Mouse (Mus musculus): ENCODE results near the gene Pcsk5. TPM values are rescaled to one million over a fixed set of nuclear protein-coding genes. Genes with fewer than 3 reads are reported as not detected.

Gene Pcsk5
- total RNA-seq, 2 experiments from 2014 or later: under 0.01 TPM; not detected in 1

DNA sequence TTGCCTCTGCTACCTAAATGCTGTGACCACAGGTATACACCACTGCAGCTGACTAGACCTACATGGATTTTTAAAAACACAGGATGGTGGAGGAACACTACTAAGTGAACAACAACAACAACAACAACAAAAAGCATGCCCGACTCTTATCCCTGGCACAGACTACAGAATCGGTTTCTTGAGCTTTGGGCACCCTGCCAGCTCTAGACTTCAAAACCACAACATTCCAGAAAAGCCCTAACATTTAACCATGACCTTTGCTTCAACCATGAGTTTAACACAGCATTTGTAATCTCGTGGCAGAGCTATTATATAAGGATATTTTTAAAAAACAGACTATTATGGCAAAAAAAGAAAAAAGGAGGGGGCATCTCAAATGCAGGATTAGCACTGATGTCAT lies 84.6 kb downstream of the Pcsk5 start:
- no peak for ATAC-seq (replicated peaks; ENCODE audit: low FRiP score, poor library complexity, severe bottlenecking)

DNA sequence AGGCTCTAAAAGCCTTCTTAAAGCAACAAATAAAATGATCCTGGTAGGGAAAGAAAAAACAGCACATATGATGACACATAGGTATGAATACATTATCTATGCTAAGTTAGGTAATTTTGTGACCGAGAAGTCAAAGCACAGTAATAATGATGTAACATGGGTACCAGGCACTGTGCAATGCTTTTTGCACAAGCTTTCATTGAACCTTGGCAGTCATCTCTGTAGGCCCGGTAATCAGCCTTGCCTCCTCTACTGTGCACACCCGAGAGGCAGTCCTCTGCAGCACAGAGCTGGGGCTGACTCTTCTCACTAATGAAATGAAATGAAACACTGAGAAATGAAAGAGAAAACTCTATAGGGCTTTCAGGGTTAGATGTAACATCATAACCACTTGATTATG lies 89.1 kb downstream of the Pcsk5 start:
- no peak for ATAC-seq (replicated peaks; ENCODE audit: low FRiP score, poor library complexity, severe bottlenecking)

GRCm38 (mm10) chr19:17745380-17745779 lies 92.1 kb downstream of the Pcsk5 start:
- ATAC-seq (replicated peaks; ENCODE audit: low FRiP score, poor library complexity, severe bottlenecking): no peak

DNA sequence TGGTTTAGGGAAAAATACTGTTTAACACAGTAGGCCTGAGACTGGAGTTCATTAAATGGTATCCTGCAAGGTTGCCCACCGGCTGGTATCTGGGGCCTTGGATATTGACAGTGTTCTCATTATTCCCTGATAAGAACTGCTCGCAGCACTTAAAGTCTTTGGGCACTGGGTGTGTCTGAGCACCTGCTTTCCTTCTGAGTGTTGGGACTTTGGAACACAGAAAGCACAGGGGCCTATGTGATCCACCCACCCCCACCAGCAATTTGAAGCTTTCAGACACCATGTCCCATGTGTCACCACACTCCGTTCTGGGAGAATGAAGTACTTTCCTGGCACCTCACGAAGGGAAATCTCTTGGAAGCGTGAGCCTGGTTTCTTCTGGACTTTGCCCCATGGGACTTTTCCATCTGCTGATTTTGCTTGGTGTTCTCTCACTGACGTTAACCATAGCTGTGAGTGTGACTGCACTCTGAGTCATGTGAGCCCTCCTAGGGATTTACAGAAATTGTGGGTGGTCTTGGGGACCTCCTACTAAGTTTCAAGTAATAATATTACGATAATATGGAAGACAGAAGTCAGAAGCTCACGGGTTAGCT lies 92.9 kb downstream of the Pcsk5 start:
- no peak for ATAC-seq (replicated peaks; ENCODE audit: low FRiP score, poor library complexity, severe bottlenecking)

- ATAC-seq (replicated peaks; ENCODE audit: low FRiP score, poor library complexity, severe bottlenecking): no peak
Measured at GRCm38 (mm10) chr19:17741465-17741864, 96.0 kb downstream of the Pcsk5 start.

DNA sequence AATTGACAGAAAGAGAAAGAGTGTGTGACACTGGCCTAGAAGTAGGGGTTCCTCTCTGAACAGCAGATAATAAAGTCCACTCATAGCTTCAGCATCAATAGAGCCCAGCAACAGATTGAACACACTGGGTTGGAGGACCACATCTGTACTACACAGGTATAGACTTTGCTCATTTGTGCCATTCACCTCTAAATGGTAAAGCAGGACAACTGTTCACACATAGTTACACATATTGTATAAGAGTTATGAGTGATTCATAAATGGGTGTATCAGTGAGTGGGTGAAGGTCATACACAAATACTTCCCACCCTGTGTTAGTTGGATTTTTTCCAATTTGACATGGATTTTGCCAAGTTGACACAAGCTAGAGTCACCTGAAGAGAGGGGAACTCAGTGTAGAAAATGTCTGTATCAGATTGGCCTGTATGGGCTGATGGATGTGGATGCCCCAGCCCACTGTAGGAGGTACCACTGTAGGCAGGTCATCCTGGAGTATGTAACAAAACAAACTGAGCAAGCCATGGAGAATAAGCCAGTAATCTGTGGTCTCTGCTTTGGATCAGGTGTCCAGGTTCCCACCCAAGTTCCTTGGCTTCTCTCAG lies 104.7 kb downstream of the Pcsk5 start:
- ATAC-seq (replicated peaks; ENCODE audit: low FRiP score, poor library complexity, severe bottlenecking): no peak

DNA sequence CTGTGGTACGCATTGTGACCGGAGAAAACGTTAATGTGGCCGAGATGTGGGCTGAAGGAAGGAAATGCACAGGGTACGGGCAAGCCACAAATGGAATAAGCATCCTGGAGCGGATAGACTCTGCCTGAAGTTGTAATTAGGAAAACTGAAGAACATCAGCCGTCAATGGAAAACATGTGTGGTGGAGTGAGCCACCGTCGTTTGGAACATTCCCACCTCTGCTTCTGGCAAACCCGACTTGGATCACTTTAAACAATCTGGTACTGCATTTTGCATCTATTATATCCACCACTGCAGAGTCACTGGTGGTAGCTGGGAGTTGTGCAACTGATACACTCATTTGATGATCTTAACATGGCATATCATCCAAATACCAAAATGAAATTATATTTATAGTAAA lies 120.4 kb downstream of the Pcsk5 start:
- ATAC-seq (replicated peaks; ENCODE audit: low FRiP score, poor library complexity, severe bottlenecking): no peak

DNA sequence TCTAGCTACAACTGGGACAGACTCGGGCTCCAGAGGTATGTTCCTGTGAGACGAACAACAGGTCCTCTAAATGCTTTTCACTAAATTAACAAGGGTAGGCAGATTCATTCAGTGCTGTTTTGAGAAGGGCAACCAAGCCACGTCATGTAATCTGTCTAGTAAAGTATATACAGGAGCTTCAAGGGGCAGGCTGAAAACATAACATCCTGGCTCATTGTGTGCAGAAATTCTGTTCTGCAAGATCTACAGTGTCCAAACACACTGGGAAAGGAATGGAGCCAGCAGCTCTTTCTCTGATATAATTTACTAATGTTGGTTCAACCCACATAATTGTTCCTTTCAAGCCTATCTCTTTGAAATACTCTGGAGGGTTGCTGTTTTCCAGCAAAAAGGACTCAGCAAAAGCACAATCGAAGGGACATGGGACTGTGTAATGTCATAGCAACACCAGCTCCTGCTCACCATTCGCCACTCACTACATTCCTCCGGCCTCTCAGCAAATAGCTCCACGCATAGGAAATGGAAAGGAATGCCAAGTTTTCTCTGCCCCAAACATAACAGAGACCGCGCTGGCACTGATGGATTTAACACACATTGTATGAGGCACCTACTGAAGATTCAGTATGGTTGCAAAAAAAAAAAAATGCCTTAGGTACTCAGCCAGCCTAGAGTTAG lies 122.0 kb downstream of the Pcsk5 start:
- no peak for ATAC-seq (replicated peaks; ENCODE audit: low FRiP score, poor library complexity, severe bottlenecking)

GRCm38 (mm10) chr19:17691626-17692025 lies 145.8 kb downstream of the Pcsk5 start:
- no peak for ATAC-seq (replicated peaks; ENCODE audit: low FRiP score, poor library complexity, severe bottlenecking)

DNA sequence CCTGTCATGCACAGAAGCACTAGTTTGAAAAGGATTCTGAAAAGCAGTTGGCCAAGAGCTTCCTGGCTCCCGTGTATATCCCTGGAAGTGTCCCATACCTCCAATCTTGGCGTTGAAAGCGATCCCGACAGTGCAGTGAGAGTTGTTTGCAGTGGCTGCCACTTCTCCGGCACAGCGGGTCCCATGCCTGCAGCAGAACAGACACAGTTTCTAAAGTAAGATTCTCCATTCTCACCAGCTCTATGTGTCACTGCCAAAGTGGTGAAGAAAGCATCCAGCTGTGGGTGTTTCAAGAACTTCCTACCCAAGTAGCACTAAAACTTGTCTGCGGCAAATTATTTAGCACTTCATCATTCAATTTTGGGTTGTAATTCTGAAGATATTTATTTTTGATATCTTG lies 159.1 kb downstream of the Pcsk5 start:
- ATAC-seq (replicated peaks; ENCODE audit: low FRiP score, poor library complexity, severe bottlenecking): no peak

GRCm38 (mm10) chr19:17662676-17663075 lies 174.8 kb downstream of the Pcsk5 start:
- ATAC-seq (replicated peaks; ENCODE audit: low FRiP score, poor library complexity, severe bottlenecking): no peak

DNA sequence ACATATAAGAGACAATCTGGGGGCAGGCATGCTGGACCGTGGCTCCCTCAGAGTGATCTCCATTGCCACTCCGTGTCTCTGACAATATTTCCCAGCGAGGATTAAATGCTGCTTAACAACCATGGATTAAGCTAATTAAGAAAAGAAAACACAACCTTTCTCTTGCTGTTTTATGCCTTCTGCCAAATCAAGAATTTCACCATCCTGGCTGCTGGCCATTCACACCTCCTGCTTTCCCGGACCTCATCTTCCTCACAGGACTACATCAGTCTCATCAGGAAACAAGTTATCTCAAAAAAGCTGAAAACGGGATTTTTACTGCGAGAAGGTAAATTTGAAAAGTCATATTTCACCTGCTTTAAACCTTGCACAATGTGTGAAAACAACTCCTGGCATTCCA lies 175.2 kb downstream of the Pcsk5 start:
- no peak for ATAC-seq (replicated peaks; ENCODE audit: low FRiP score, poor library complexity, severe bottlenecking)

DNA sequence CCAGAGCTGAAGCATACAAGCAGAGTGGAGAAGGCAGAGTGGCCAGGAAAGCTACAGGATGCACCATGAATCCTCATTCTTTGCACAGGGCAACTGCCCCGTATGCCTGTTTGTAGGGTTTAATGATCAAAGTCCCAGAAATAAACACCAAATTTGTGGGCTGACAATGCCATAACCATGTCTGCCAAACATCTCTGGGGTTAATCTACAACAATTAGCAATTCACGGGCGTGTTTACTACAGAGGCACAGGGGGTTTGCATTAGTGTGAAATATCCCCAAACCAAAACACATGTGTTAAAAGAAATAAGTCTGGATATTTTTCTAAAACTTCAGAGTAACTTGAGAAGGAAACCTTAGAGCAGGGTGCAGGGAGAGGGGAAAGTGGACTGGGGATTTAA lies 178.1 kb downstream of the Pcsk5 start:
- no peak for ATAC-seq (replicated peaks; ENCODE audit: low FRiP score, poor library complexity, severe bottlenecking)

GRCm38 (mm10) chr19:17650831-17651502 lies 186.5 kb downstream of the Pcsk5 start:
- no peak for ATAC-seq (replicated peaks; ENCODE audit: low FRiP score, poor library complexity, severe bottlenecking)

DNA sequence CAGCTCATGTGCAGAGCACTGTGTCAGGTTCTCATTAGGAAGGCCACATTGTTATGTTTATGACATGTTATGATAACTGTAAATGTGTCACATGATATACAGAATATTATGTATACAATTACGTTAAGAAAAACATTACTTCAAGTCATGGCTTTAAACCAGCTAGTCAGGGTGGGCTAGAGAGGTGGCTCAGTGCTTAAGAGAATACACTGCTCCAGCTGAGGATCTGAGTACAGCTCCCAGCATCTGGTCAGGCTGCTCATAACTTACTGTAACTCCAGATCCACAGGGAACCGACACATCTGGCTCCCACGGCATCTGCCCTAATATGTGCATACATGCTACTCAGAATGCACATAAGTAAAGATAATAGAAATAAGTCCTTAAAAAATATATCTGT lies 187.5 kb downstream of the Pcsk5 start:
- ATAC-seq (replicated peaks; ENCODE audit: low FRiP score, poor library complexity, severe bottlenecking): no peak

DNA sequence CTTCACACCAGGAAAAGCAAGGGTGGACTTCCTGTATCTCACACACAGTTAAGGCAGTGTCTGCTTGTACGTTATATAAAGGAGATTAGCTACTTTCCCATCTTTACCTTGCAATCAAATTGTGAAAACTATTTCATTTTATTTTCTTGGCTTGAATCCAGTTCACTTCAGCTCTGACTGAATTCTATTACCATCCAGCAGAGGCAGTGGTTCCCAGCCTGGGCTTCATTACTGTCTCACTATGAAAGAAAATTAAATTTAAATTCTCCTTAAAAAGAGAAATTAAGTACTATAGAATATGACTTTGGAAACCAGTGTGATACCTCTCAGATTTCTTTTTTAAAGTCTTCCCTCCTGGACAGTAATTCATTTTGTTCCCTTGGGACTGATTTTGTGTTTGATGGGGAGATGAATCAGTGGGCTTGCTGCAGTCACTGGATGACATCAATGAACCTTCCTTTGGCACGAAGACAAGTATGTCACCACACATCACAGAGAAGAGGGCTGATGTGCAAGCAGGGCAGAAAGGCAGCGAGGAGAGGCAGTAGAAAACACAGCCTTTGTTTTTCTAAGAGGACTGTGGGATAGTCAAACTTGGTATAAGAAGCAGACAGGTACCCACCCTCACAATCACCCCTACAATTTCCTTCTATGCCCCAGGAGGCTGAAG lies 194.2 kb downstream of the Pcsk5 start:
- ATAC-seq (replicated peaks; ENCODE audit: low FRiP score, poor library complexity, severe bottlenecking): no peak

GRCm38 (mm10) chr19:17635984-17636383 lies 201.4 kb downstream of the Pcsk5 start:
- no peak for ATAC-seq (replicated peaks; ENCODE audit: low FRiP score, poor library complexity, severe bottlenecking)

- no peak for ATAC-seq (replicated peaks; ENCODE audit: low FRiP score, poor library complexity, severe bottlenecking)
Measured at GRCm38 (mm10) chr19:17615646-17616045, 221.8 kb downstream of the Pcsk5 start.

GRCm38 (mm10) chr19:17606510-17606909 lies 230.9 kb downstream of the Pcsk5 start:
- no peak for ATAC-seq (replicated peaks; ENCODE audit: low FRiP score, poor library complexity, severe bottlenecking)

DNA sequence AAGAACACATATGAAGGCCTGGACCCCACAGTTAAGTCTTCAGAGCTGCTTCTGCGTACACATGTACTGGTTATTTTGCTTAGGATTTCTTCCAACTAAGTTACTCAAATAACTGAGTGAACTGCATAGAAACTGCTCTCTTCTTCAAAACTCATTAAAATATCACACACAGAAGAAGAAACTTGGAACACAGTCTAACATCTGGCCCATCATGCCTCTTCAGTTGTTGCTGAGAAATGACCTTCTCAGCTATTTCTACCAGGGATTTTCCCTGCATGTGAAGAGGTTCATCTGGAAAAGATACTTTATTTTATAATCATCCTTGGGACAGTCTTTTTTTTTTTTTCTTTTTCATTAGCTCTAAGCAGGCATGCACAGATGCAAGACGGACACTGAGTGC lies 231.3 kb downstream of the Pcsk5 start:
- ATAC-seq (replicated peaks; ENCODE audit: low FRiP score, poor library complexity, severe bottlenecking): no peak

Data from erythroblast, adult 5-6 weeks (primary cell).